Mouse (Mus musculus) thymus, adult 2 months (tissue): ENCODE data around the gene Rnf186.

ENCODE experiments used
- CTCF ChIP-seq: fragments of 200-500 bp; IDR thresholded peaks from 2 replicates; pipeline ENCODE4 v1.5.1; 2012; ENCODE audit warnings: mild to moderate bottlenecking, control low read depth, low read length, moderate library complexity, borderline replicate concordance; ENCODE audit not compliant: control insufficient read depth, poor library complexity, insufficient read depth; ENCODE audit errors: extremely low read depth
- POLR2A ChIP-seq: fragments of 200-500 bp; IDR thresholded peaks from 2 replicates; pipeline ENCODE4 v1.6.1; 2012; ENCODE audit warnings: mild to moderate bottlenecking, low read length, control low read depth, moderate library complexity; ENCODE audit not compliant: control insufficient read depth, poor library complexity, insufficient read depth; ENCODE audit errors: extremely low read depth

- TF ChIP-seq CTCF: no peak
- TF ChIP-seq POLR2A: no peak
Measured at GRCm38 (mm10) chr4:138986280-138986679, 19.4 kb downstream of the Rnf186 start.
